Mouse (Mus musculus) heart, embryonic 16.5 days (tissue): ENCODE data around the gene Kcnt2. TPM values are rescaled to one million over a fixed set of nuclear protein-coding genes. Genes with fewer than 3 reads are reported as not detected.

ENCODE experiments used
- polyA plus RNA-seq: library from polyadenylated mRNA; unstranded; fragments of >200 nt; fragmentation: Nextera tagmentation; extraction: Ambion mirVana; gene quantifications from 2 replicates; pipeline ENCODE4 v1.2.1, GENCODE M21; 2015

The Kcnt2 gene
- polyA plus RNA-seq, 1 experiment from 2014 or later = 0.81 TPM

Other genes starting within 250 kb of the Kcnt2 start
- gene Cfh, start 62.4 kb upstream of the Kcnt2 start, polyA plus RNA-seq = 24.9 and 30.0 TPM in 2 replicates